Mouse (Mus musculus): ENCODE data around the gene Stk39. TPM values are rescaled to one million over a fixed set of nuclear protein-coding genes. Genes with fewer than 3 reads are reported as not detected.

Stk39 gene
- polyA plus RNA-seq, 1 experiment from 2014 or later: 39.5 TPM

DNA sequence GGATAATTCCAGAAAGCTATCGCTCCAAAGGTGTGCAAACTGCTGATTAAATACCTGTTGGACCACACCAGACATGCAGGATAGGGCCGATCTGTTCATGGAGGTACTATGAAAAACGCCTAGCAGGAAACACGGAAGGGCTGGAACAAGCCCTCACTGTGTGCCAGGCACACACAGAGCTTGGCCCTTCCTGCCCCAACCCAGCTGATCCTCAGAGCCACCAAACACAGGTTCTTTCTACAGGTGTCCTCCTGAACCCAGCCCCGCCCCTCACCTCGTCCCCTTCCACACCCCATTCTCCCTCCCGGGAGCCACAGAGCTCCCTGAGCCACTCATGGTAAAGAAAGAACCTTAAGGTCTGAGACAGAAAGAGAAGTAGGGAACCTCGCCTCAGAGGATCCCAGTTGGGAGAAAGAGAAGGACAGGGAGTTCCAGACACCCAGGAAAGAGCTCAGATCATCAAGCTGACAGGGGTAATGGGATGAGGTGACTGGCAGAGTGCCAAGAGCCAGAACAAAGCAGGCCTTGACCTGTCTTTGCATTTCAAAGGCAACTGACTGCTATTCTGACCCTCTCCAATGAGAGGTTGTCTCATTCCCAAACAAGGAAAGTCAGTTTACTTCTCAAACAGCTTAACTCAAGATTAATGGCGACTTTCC lies 86.3 kb downstream of the Stk39 start:
- H3K36me3 ChIP-seq (ENCODE audit: control insufficient read depth, insufficient read depth, low read length): no peaks in the 10 kb centered on the region
- 71% methylated on average over 9 of the region's 9 CpGs for WGBS
- H3K9ac ChIP-seq (ENCODE audit: low read length): no peak overlapping the region
- ATAC-seq (ENCODE audit: insufficient read depth, low FRiP score, low TSS enrichment) (peak; percentile 59; the same call in 1 of the 2 replicates), DNase-seq (ENCODE audit: low spot score) (peak; percentile 56)
- no peaks in the 10 kb centered on the region for H3K9me3 ChIP-seq (ENCODE audit: control insufficient read depth, low read length)
- H3K4me2 ChIP-seq (ENCODE audit: low read depth): no peak overlapping the region
- H3K4me1 ChIP-seq (ENCODE audit: control insufficient read depth, insufficient read depth, low read length): peaks cover 10% of the 10 kb centered on the region
- H3K27me3 ChIP-seq (ENCODE audit: control insufficient read depth, insufficient read depth, low read length): no peaks in the 10 kb centered on the region
- no peak overlapping the region for H3K27ac ChIP-seq (ENCODE audit: low read depth, low read length)
- no peak overlapping the region for H3K4me3 ChIP-seq (ENCODE audit: low read depth, low read length)

DNA sequence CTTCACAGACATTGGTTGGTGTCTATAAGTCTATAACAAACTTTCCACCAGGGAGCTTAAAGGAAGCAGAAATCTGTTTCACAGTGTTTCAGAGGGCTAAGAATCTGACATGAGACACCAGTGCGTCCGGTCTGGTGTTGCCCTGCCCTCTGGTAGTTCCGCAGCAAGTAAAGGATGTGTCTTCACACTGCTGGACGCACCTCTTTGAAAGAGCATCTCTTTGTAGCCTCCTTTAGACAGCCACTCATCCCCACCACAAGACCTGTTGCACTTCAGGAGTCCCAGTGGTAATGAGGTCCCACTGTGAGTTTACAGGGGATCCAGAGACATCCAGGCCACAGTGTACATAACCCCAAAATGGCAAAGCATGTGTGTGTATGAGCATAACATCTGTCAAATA lies 88.1 kb downstream of the Stk39 start:
- Histone ChIP-seq H3K4me3 (ENCODE audit: low read depth, low read length) (no peak overlapping the region), H3K4me1 (ENCODE audit: control insufficient read depth, insufficient read depth, low read length) (peaks cover 17% of the 10 kb centered on the region), H3K4me2 (ENCODE audit: low read depth) (no peak overlapping the region), H3K27me3 (ENCODE audit: control insufficient read depth, insufficient read depth, low read length) (no peaks in the 10 kb centered on the region), H3K9me3 (ENCODE audit: control insufficient read depth, low read length) (no peaks in the 10 kb centered on the region), H3K27ac (ENCODE audit: low read depth, low read length) (no peak overlapping the region), H3K9ac (ENCODE audit: low read length) (no peak overlapping the region), H3K36me3 (ENCODE audit: control insufficient read depth, insufficient read depth, low read length) (no peaks in the 10 kb centered on the region)
- no peak for ATAC-seq (ENCODE audit: insufficient read depth, low FRiP score, low TSS enrichment)
- no peak for DNase-seq (ENCODE audit: low spot score)
- 88% methylated on average over 4 of the region's 4 CpGs for WGBS

DNA sequence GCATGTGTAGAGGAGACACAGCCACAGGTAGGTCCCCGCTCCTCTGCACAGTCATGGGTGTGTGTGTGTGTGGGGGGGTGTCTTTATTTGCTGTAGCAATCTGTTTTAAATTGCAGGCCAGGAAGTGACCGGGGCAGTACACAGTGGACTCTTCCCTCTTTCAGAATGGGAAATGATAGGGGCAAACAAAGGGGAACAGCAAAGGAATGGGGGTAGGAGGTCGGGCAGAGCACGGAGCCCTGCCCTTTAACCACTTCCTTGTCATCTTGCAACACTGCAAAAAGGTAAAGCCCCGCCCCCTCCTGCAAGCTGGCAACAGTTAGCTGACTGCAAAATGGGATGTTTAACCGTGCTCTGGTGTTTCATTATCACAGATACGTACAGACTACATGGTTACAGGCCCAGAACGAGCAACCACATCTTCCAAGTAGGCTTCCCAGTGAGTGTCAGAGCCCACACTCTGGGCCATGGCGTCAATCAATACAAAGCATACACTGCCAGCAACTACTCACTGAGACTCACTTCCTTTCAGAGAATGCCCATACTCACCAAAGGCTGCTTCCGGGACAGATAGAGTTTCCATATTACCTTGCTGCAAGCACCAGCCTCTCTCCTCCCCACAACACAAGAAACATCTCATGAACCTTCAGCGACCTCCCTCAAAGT lies 89.5 kb downstream of the Stk39 start:
- DNase-seq (ENCODE audit: low spot score): no peak
- no peak for ATAC-seq (ENCODE audit: insufficient read depth, low FRiP score, low TSS enrichment)
- no peak overlapping the region for H3K9ac ChIP-seq (ENCODE audit: low read length)
- no peak overlapping the region for H3K27ac ChIP-seq (ENCODE audit: low read depth, low read length)
- H3K27me3 ChIP-seq (ENCODE audit: control insufficient read depth, insufficient read depth, low read length): no peaks in the 10 kb centered on the region
- H3K9me3 ChIP-seq (ENCODE audit: control insufficient read depth, low read length): no peaks in the 10 kb centered on the region
- peaks cover 17% of the 10 kb centered on the region for H3K4me1 ChIP-seq (ENCODE audit: control insufficient read depth, insufficient read depth, low read length)
- H3K4me2 ChIP-seq (ENCODE audit: low read depth): no peak overlapping the region
- H3K4me3 ChIP-seq (ENCODE audit: low read depth, low read length): no peak overlapping the region
- no peaks in the 10 kb centered on the region for H3K36me3 ChIP-seq (ENCODE audit: control insufficient read depth, insufficient read depth, low read length)
- WGBS: 61% methylated on average over 11 of the region's 11 CpGs

DNA sequence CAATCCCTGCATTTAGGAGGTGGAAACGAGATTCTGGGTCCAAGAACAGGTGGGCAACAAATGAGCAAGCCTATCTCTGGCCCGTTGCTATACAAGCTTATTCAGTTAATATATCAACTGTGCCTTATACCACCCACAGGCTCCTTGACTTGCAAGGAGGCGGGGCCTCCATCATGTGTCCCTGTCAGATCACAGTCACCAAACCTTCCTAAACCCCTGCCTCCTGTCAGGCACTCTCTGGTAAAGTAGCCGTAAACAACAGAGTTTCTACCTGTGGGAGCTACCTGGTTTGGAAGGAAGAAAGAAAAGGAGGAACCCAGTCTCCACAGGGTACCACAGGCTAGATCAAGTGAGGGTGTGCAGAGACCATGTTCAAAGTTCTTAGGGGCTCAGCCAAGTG lies 90.2 kb downstream of the Stk39 start:
- H3K9me3 ChIP-seq (ENCODE audit: control insufficient read depth, low read length): no peaks in the 10 kb centered on the region
- H3K4me2 ChIP-seq (ENCODE audit: low read depth): no peak overlapping the region
- H3K9ac ChIP-seq (ENCODE audit: low read length): no peak overlapping the region
- 66% methylated on average over 4 of the region's 4 CpGs for WGBS
- peaks cover 17% of the 10 kb centered on the region for H3K4me1 ChIP-seq (ENCODE audit: control insufficient read depth, insufficient read depth, low read length)
- no peak overlapping the region for H3K27ac ChIP-seq (ENCODE audit: low read depth, low read length)
- H3K4me3 ChIP-seq (ENCODE audit: low read depth, low read length): no peak overlapping the region
- no peak for DNase-seq (ENCODE audit: low spot score)
- H3K27me3 ChIP-seq (ENCODE audit: control insufficient read depth, insufficient read depth, low read length): no peaks in the 10 kb centered on the region
- no peak for ATAC-seq (ENCODE audit: insufficient read depth, low FRiP score, low TSS enrichment)
- no peaks in the 10 kb centered on the region for H3K36me3 ChIP-seq (ENCODE audit: control insufficient read depth, insufficient read depth, low read length)

DNA sequence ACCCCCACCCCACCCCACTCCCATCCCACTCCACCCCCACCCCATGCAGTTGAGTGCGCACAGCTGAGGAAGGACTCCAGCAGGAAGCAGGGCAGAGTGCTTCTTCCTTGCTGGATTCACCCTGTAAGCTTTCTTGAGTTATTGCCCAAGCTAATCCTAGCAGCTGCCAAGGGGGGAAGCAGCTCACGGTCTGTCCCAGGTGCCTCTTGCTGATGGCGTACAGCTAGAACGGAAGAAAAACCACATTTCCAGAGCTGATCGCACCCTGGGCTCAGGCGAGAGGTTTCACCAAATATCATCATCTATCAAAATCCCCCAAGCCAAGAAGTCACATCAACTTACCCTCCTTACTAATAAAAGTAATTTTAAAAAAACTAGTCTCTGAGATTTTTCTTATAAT lies 90.9 kb downstream of the Stk39 start:
- Histone ChIP-seq H3K4me3 (ENCODE audit: low read depth, low read length) (no peak overlapping the region), H3K27me3 (ENCODE audit: control insufficient read depth, insufficient read depth, low read length) (no peaks in the 10 kb centered on the region), H3K27ac (ENCODE audit: low read depth, low read length) (no peak overlapping the region), H3K36me3 (ENCODE audit: control insufficient read depth, insufficient read depth, low read length) (no peaks in the 10 kb centered on the region), H3K4me1 (ENCODE audit: control insufficient read depth, insufficient read depth, low read length) (peaks cover 14% of the 10 kb centered on the region), H3K9me3 (ENCODE audit: control insufficient read depth, low read length) (no peaks in the 10 kb centered on the region), H3K4me2 (ENCODE audit: low read depth) (no peak overlapping the region), H3K9ac (ENCODE audit: low read length) (no peak overlapping the region)
- WGBS: 49% methylated on average over 5 of the region's 6 CpGs
- peak; percentile 36; the same call in 1 of the 2 replicates for ATAC-seq (ENCODE audit: insufficient read depth, low FRiP score, low TSS enrichment)
- DNase-seq (ENCODE audit: low spot score): no peak

DNA sequence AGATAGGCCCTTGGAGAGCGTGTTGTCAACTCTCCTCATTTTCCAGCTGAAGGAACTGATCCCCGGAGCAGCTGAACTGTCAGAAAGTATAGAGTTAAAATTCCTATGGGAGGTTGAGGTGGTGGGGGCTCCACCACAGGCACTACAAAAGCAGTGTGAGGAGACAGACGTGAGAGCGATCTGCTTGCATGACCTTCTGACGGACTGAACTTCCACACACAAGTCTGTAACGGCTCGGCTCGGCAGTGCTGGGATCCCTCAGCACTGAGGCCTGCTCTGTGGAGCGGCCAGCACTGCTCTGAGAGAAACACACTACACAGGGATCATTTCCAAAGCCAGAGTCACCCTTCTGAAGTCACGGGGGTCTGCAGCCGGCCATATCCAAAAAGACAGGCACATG lies 92.4 kb downstream of the Stk39 start:
- H3K4me1 ChIP-seq (ENCODE audit: control insufficient read depth, insufficient read depth, low read length): peaks cover 12% of the 10 kb centered on the region
- H3K4me2 ChIP-seq (ENCODE audit: low read depth): no peak overlapping the region
- ATAC-seq (ENCODE audit: insufficient read depth, low FRiP score, low TSS enrichment): no peak
- H3K4me3 ChIP-seq (ENCODE audit: low read depth, low read length): no peak overlapping the region
- no peak for DNase-seq (ENCODE audit: low spot score)
- H3K27ac ChIP-seq (ENCODE audit: low read depth, low read length): no peak overlapping the region
- H3K9me3 ChIP-seq (ENCODE audit: control insufficient read depth, low read length): no peaks in the 10 kb centered on the region
- 60% methylated on average over 11 of the region's 11 CpGs for WGBS
- H3K36me3 ChIP-seq (ENCODE audit: control insufficient read depth, insufficient read depth, low read length): no peaks in the 10 kb centered on the region
- H3K27me3 ChIP-seq (ENCODE audit: control insufficient read depth, insufficient read depth, low read length): no peaks in the 10 kb centered on the region
- no peak overlapping the region for H3K9ac ChIP-seq (ENCODE audit: low read length)

DNA sequence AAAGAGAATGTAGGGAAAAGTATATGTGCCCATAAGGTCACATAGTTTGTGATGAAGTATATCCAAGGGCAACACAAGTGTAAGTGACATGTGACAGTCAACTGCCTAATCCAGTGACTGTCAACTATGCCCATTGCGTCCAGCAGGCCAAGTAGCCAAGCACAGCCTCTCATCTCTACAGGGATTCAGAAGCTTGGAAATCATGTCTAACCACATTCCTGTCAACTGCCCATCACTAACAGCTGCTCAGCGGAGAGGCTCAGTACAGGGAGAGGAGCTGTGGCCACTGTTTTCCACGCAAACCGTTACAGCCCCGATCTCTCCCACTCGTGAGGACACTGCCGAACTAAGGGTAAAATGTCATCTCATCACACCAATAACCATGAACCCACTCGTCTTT lies 93.7 kb downstream of the Stk39 start:
- Histone ChIP-seq H3K9me3 (ENCODE audit: control insufficient read depth, low read length) (no peaks in the 10 kb centered on the region), H3K27me3 (ENCODE audit: control insufficient read depth, insufficient read depth, low read length) (no peaks in the 10 kb centered on the region), H3K36me3 (ENCODE audit: control insufficient read depth, insufficient read depth, low read length) (no peaks in the 10 kb centered on the region), H3K4me3 (ENCODE audit: low read depth, low read length) (no peak overlapping the region), H3K27ac (ENCODE audit: low read depth, low read length) (no peak overlapping the region), H3K9ac (ENCODE audit: low read length) (no peak overlapping the region), H3K4me1 (ENCODE audit: control insufficient read depth, insufficient read depth, low read length) (peaks cover 12% of the 10 kb centered on the region), H3K4me2 (ENCODE audit: low read depth) (no peak overlapping the region)
- no peak for DNase-seq (ENCODE audit: low spot score)
- no peak for ATAC-seq (ENCODE audit: insufficient read depth, low FRiP score, low TSS enrichment)
- WGBS: 95% methylated on average over 8 of the region's 8 CpGs

DNA sequence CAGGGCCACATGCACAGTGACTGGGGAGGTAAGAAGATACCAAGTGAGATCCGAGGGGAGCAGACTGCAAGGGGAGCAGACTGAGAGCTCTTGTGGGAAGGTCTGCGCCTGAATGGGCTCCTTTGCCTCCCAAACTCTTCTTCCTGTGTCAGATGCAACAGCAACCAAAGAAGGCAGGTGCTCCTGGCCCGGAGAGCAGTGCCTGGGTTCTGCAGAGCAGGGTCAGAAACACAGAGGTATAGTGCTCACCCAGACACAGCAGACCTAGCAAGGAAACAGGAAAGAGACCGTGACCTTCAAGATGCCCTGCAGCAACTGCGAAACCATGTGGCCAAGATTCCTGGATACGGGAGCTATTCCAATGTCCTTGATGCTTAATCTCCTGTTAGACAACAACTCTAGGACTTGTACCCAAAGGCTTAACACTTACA lies 94.8 kb downstream of the Stk39 start:
- H3K4me1 ChIP-seq (ENCODE audit: control insufficient read depth, insufficient read depth, low read length): peaks cover 6% of the 10 kb centered on the region

DNA sequence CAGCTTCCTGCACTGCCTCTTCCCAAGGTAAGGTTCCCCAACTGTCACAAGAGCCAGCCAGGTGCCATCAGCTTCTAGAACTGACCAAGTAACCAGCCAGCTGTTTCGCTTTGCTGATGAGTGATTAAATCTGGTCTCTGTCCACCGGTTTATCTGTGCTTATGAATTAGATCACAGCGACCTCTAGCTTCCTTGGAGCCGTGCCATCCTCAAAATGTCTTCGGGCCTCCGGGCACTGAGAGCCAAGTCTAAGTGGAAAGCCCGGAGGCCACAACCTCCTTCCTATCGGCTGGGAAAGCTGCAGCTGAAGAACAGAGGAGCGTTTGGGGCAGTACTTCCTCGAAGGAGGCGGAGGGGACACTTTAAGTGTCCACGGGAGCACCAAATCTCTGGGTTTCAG lies 95.4 kb downstream of the Stk39 start:
- no peaks in the 10 kb centered on the region for H3K27me3 ChIP-seq (ENCODE audit: control insufficient read depth, insufficient read depth, low read length)
- 85% methylated on average over 12 of the region's 12 CpGs for WGBS
- H3K4me2 ChIP-seq (ENCODE audit: low read depth): no peak overlapping the region
- no peak overlapping the region for H3K27ac ChIP-seq (ENCODE audit: low read depth, low read length)
- no peak overlapping the region for H3K4me3 ChIP-seq (ENCODE audit: low read depth, low read length)
- H3K4me1 ChIP-seq (ENCODE audit: control insufficient read depth, insufficient read depth, low read length): peaks cover 6% of the 10 kb centered on the region
- ATAC-seq (ENCODE audit: insufficient read depth, low FRiP score, low TSS enrichment): no peak
- H3K9me3 ChIP-seq (ENCODE audit: control insufficient read depth, low read length): no peaks in the 10 kb centered on the region
- no peaks in the 10 kb centered on the region for H3K36me3 ChIP-seq (ENCODE audit: control insufficient read depth, insufficient read depth, low read length)
- no peak for DNase-seq (ENCODE audit: low spot score)
- no peak overlapping the region for H3K9ac ChIP-seq (ENCODE audit: low read length)

More for the DNA sequence above, 94.8 kb downstream of the Stk39 start:
- no peaks in the 10 kb centered on the region for H3K9me3 ChIP-seq (ENCODE audit: control insufficient read depth, low read length)
- no peaks in the 10 kb centered on the region for H3K36me3 ChIP-seq (ENCODE audit: control insufficient read depth, insufficient read depth, low read length)
- H3K27me3 ChIP-seq (ENCODE audit: control insufficient read depth, insufficient read depth, low read length): no peaks in the 10 kb centered on the region
- ATAC-seq (ENCODE audit: insufficient read depth, low FRiP score, low TSS enrichment) (no peak), DNase-seq (ENCODE audit: low spot score) (no peak)
- no peak overlapping the region for H3K9ac ChIP-seq (ENCODE audit: low read length)
- H3K4me3 ChIP-seq (ENCODE audit: low read depth, low read length): no peak overlapping the region
- no peak overlapping the region for H3K27ac ChIP-seq (ENCODE audit: low read depth, low read length)
- 79% methylated on average over 6 of the region's 6 CpGs for WGBS
- H3K4me2 ChIP-seq (ENCODE audit: low read depth): no peak overlapping the region

Measured in neural tube, embryonic 11.5 days (tissue).